Mouse (Mus musculus): ENCODE data around the gene Mxd4.

Mxd4 gene

GRCm38 (mm10) chr5:34187601-34188316 lies at the start of gene Mxd4:
TSS of gene Mxd4 (minus strand) at chr5:34187720.
- WGBS, result under 1% methylated on average over 60 of the region's 60 CpGs

GRCm38 (mm10) chr5:34235898-34236420 lies 48.4 kb upstream of the Mxd4 start:
- 59% methylated on average over 10 of the region's 10 CpGs for WGBS

- 69% methylated on average over 4 of the region's 4 CpGs for WGBS
Observed at GRCm38 (mm10) chr5:34235056-34235455, 47.5 kb upstream of the Mxd4 start.

- 61% methylated on average over 6 of the region's 6 CpGs for WGBS
Observed at GRCm38 (mm10) chr5:34233221-34233515, 45.6 kb upstream of the Mxd4 start.

DNA sequence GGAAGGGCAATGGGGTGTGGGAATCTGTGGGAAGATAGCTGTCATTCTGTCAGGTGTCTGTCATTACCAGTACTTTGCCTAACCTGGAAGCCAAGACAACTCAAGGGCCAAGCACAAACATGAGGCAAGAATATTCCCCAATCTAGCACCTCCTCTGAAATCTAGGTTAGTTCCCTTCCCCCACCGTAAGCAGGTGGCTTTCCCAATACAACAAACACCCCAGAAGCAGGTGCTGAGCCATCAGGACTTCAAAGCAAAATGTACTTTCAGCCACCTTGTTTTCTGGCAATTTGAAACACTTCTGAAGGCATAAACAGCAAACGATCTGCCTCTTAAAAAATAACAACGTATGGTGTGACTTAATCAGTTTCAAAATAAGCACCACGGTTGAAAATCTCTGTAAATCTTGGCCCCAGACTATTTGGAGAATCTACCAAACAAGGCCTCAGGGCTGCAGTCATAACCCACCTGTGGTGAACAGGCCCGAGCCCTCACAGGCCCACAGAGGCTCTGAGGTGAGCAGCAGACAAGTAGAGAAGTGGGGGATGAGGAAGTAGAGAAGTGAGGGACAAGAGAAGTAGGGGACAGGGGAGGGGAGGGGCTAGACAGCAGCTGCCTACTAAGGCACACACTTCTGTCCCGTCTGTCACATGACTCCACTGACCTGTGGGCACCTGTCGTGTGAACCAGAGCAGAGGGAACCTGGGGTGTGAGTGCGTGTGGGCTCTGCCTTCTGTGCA lies 45.1 kb upstream of the Mxd4 start:
- WGBS, result 44% methylated on average over 8 of the region's 8 CpGs

DNA sequence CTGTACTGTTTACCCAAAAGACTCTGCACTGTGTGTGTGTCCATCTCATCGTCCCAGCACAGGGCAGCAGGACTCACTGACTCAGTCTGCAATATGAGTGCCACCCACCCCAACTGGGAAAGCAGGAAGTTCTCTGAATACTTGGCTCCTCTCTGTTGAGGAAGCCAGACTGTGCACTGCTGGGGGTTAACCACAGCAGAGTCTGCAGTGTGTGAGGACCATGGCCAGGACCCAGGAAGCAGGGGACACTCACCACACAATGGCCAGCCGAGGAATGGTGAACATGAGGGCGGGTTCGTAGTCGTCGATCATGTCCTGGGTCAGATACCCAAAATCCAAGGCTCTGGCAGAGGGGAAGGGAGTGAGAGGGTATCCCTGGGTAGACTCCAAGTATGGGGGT lies 44.4 kb upstream of the Mxd4 start:
- WGBS, result 68% methylated on average over 6 of the region's 6 CpGs

- WGBS, result 74% methylated on average over 9 of the region's 9 CpGs
Observed at GRCm38 (mm10) chr5:34230599-34231485, 43.3 kb upstream of the Mxd4 start.

GRCm38 (mm10) chr5:34229503-34229902 lies 42.0 kb upstream of the Mxd4 start:
- WGBS, result 95% methylated on average over 5 of the region's 5 CpGs

GRCm38 (mm10) chr5:34225516-34225915 lies 38.0 kb upstream of the Mxd4 start:
- WGBS, result 78% methylated on average over 2 of the region's 2 CpGs

GRCm38 (mm10) chr5:34224515-34224914 lies 37.0 kb upstream of the Mxd4 start:
- WGBS, result 54% methylated on average over 5 of the region's 5 CpGs

- WGBS, result 81% methylated on average over 4 of the region's 4 CpGs
Observed at GRCm38 (mm10) chr5:34220001-34220400, 32.5 kb upstream of the Mxd4 start.

DNA sequence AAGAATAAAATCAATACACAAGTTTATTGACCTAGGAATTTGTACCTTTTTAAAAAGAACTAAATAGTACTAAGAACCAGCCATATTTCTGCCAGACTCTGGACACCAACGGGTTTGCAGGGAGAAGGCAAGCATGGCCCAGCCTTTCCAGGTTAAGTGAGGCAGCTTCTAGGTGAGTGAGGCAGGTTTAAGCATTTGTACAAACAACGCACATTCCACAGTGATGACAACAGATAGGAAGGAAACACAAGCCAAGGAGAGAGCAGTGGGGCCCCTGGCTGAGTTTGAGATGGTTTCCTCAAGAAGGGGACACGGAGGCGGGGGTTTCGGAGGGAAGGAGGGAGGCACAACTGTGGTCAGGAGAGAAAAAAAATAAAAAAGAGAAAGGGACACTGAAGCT lies 31.2 kb upstream of the Mxd4 start:
- 85% methylated on average over 5 of the region's 5 CpGs for WGBS

DNA sequence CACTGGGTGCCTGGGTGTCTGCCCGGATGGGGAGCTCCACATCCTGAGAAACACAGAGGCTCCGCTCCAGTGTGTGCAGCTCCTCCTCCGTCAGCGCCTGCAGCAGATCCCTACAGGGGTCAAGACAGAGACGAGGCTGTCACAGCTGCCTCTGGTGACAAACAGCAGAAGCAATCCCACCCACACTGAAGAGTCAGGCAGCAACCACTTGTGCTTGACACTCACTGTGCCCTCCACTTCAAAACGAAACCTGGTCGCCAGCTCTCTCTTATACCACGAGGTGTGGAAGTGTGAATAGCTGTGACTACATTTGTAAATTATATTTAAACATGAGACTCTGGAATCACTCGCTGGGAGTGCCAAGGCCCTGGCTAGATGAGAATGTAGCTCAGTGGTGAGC lies 30.2 kb upstream of the Mxd4 start:
- WGBS, result 47% methylated on average over 9 of the region's 9 CpGs

GRCm38 (mm10) chr5:34216025-34216424 lies 28.5 kb upstream of the Mxd4 start:
- WGBS, result 66% methylated on average over 7 of the region's 7 CpGs

DNA sequence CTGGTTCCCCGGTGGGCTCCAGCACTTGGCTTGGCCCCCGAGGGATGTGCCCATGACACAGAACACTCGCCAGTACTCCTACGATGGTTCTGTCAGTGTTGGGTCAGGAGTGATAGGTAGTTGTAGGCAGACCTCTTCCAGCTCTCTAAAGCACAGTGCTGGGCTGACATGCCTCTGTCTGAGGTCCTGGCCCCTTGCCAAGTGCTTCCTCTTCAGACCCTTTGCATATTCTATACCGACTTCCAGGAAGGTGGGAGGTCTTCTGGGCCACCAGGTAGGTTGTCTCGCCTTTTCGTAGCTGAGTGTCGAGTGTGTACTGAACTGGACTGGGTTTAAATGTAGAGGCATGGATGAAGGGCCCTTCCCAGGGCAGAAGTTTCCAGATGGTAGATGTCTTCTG lies 26.1 kb upstream of the Mxd4 start:
- WGBS, result 79% methylated on average over 8 of the region's 8 CpGs

GRCm38 (mm10) chr5:34210279-34210678 lies 22.8 kb upstream of the Mxd4 start:
- WGBS, result 0% methylated on average over 1 of the region's 1 CpGs

GRCm38 (mm10) chr5:34207503-34207902 lies 20.0 kb upstream of the Mxd4 start:
- WGBS, result 54% methylated on average over 3 of the region's 3 CpGs

GRCm38 (mm10) chr5:34205788-34206187 lies 18.3 kb upstream of the Mxd4 start:
- WGBS, result 53% methylated on average over 2 of the region's 2 CpGs

DNA sequence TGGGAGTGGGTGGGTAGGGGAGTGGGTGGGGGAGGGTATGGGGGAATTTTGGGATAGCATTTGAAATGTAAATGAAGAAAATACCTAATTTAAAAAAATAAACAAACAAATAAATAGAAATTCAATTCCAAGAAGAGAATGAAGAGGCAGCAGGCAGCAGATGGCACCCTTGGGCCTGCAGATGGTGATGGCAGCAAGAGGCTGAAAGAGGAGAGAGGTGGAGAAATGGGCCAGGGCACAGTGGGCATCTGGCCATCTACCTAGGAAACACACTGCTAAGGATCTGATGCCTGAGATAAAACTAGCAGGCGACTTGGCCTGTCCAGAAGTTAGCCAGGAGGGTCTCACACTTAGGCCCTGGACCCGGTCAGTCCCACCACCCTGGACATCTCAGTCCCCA lies 17.4 kb upstream of the Mxd4 start:
- 83% methylated on average over 2 of the region's 2 CpGs for WGBS

DNA sequence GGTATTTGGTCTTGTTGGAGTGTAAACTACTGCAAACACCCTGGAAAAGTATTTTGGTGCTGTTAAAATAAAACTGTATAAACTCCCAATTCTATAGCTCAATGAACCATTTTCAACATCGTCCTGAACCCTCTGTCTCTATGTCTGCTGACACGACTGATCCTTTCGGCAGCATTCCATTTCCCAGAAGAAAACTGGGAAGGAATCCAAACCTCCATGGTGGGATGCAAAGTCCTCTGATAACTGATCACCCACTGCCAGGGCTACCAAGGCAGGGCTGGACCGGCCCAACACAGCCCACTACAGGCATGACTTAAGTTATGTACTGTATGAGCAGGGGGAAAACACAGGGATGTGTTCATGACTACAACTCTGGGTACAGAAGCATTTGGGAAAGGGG lies 14.5 kb upstream of the Mxd4 start:
- WGBS, result 70% methylated on average over 4 of the region's 4 CpGs

- 42% methylated on average over 2 of the region's 2 CpGs for WGBS
Observed at GRCm38 (mm10) chr5:34201396-34201795, 13.9 kb upstream of the Mxd4 start.

DNA sequence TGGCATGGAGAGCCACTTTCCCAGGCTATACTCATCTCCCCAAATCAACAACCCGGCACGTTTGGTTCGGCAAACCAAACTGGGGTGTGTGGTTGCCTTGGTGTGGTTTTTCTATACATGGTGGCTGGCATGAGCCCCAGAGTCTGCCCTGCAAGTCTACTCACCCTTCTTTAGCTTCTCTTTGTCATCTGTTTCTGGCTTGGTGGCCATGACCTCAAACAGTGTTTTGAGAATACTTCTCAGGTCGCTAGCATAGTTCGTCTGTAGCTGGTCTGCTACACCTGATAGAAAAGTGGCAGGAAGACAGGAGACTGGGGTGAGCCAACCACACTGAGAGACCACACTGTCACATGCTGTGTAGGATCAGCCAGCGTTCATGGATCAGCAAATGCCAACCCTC lies 11.1 kb upstream of the Mxd4 start:
- 82% methylated on average over 6 of the region's 6 CpGs for WGBS

Measured in cerebral cortex, adult 2 months (tissue).